Mouse (Mus musculus): ENCODE measurements around the gene Msh4. TPM values are rescaled to one million over a fixed set of nuclear protein-coding genes. Genes with fewer than 3 reads are reported as not detected.

The Msh4 gene
- 0.06 and 0.08 TPM in 2 replicates for polyA plus RNA-seq (2015; fragmentation: Nextera tagmentation; extraction: Ambion mirVana)

DNA sequence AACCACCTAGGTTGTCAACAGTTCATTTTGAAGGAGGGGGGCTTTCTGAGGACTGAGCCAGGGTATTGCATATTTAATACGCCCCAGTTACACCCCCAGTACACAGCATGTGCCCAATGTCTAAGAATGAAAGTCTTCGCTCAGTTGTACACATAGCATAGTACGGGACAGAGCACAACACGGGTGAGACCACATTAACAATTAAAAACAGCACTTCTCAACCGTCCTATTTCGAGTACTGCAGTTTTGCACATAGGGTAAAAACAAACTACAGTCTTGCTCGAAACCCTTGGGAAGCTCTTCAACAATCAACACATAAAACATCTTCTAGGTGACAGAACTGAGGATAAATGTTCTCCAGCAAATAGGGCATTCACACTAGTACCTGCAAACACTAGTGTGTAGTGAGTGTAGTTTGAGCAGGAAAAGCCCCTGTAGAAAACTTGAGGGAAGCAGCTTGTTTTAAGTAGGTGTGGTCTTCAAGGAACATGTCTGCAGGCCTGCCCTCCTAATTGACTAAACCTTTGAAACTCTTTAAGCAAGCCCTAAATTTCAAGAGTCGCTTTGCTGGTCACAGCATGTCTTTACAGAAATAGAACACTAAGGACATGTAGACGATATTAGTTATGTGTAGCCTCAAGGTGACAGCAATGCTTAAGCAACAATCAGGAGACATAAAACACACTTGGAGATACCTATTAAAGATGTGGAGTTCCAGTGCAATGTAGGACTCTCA, at the start of gene Msh4:
Gene Msh4, minus strand, starts transcription at position 3 of the 736 bp plus-strand sequence.
- peaks cover 69% of the 10 kb centered on the region for H3K36me3 ChIP-seq (ENCODE audit: control insufficient read depth, insufficient read depth, low read length)
- no peak within 1 kb of the TSS for H3K4me2 ChIP-seq (ENCODE audit: low read depth, low read length)
- WGBS: 76% methylated on average over 9 of the region's 9 CpGs
- peaks cover 18% of the 10 kb centered on the region for H3K4me1 ChIP-seq (replicated peaks; ENCODE audit: control insufficient read depth, insufficient read depth, low read length)
- H3K9me3 ChIP-seq (ENCODE audit: control insufficient read depth, low read length): no peaks in the 10 kb centered on the region
- ATAC-seq (ENCODE audit: low read depth): no peak
- H3K27me3 ChIP-seq (ENCODE audit: control insufficient read depth, insufficient read depth, low read depth, low read length): no peaks in the 10 kb centered on the region
- H3K4me3 ChIP-seq (ENCODE audit: low read length): no peak within 1 kb of the TSS
- H3K9ac ChIP-seq (ENCODE audit: low read length): no peak within 1 kb of the TSS
- no peak within 1 kb of the TSS for H3K27ac ChIP-seq (ENCODE audit: low read length)

DNA sequence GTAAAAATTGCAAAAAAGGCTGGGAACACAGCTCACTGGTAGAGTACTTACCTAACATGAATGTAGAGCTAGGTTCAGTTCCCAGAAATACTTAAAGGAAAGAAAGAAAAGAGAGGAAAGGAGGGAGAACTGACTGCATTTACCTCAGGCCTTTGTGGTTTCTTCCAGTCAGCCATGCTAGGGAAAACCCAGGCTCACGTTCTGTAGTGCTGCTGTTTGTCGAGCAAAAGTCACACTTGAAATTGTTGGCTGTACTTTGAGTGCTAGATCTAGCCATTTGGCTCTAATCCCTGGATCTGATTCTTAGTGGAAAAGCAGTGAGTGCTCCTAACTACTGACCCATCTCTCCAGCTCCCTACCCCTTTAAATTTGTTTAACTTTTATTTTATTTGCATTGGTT, 42.2 kb upstream of the Msh4 start:
- Histone ChIP-seq H3K4me2 (ENCODE audit: low read depth, low read length) (no peak overlapping the region), H3K36me3 (ENCODE audit: control insufficient read depth, insufficient read depth, low read length) (no peaks in the 10 kb centered on the region), H3K27ac (ENCODE audit: low read length) (no peak overlapping the region), H3K9ac (ENCODE audit: low read length) (no peak overlapping the region), H3K4me3 (ENCODE audit: low read length) (no peak overlapping the region), H3K9me3 (ENCODE audit: control insufficient read depth, low read length) (no peaks in the 10 kb centered on the region), H3K4me1 (replicated peaks; ENCODE audit: control insufficient read depth, insufficient read depth, low read length) (peaks cover 3% of the 10 kb centered on the region; the same call in 1 of the 2 replicates), H3K27me3 (ENCODE audit: control insufficient read depth, insufficient read depth, low read depth, low read length) (no peaks in the 10 kb centered on the region)
- ATAC-seq (ENCODE audit: low read depth): no peak
- WGBS: 44% methylated on average over 2 of the region's 2 CpGs

DNA sequence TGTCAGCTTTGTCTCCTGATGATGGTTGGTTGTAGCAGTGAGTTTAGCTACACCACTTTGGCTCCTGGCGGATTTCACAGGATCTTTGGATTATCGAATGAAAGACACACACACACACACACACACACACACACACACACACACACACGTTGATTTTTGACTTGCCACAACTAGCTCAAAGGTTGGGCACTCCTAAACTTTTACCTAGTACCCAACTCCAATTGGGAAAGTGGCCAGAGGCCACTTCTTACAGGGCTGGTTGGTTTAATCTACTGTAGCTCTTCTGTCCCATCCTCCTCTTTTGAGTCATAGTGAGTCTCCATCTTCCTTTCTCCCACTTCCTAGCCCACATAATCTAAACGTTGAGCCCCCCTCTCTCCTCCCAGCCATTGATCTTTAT, 41.3 kb upstream of the Msh4 start:
- H3K9ac ChIP-seq (ENCODE audit: low read length): no peak overlapping the region
- no peak overlapping the region for H3K27ac ChIP-seq (ENCODE audit: low read length)
- peaks cover 9% of the 10 kb centered on the region for H3K4me1 ChIP-seq (replicated peaks; ENCODE audit: control insufficient read depth, insufficient read depth, low read length)
- no peaks in the 10 kb centered on the region for H3K36me3 ChIP-seq (ENCODE audit: control insufficient read depth, insufficient read depth, low read length)
- no peak for ATAC-seq (ENCODE audit: low read depth)
- no peaks in the 10 kb centered on the region for H3K27me3 ChIP-seq (ENCODE audit: control insufficient read depth, insufficient read depth, low read depth, low read length)
- 59% methylated on average over 4 of the region's 4 CpGs for WGBS
- no peaks in the 10 kb centered on the region for H3K9me3 ChIP-seq (ENCODE audit: control insufficient read depth, low read length)
- no peak overlapping the region for H3K4me3 ChIP-seq (ENCODE audit: low read length)
- H3K4me2 ChIP-seq (ENCODE audit: low read depth, low read length): no peak overlapping the region

DNA sequence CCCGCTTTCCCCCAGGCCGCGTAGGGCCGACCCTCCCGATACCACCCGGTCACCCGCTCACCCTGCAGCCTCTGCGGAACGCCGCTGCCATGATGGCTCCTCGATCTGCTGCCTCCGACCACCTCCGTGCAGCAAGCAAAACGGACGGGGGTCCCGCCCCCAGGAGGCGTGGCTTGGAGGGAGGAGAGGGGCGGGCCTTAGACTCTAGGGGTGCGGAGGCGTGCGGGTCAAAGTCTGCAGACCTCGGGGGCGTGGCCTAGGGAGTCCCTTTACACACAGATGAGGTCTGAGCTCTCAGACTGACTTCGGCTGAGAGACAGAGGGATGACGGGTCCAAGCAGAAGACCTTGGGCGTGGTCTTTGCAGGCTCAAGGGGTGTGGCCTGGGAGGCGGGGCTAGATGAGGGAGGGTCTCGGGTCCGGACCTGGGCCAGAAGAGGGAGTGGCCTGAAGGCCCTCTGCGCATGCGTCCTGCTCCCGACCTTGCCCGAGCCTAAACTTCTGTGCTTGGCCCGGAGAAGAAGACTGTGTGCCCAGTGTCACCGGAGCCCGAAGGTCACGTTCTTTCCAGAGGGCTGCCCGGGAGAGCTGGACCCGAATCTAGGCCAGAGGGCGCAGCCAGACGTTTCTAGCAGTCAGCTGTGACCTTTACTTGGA, 38.5 kb upstream of the Msh4 start, which contains the start of gene Acadm:
Gene Acadm, minus strand, starts transcription at position 298 of the 656 bp plus-strand sequence.
- Histone ChIP-seq H3K4me1 (replicated peaks; ENCODE audit: control insufficient read depth, insufficient read depth, low read length) (peaks cover 9% of the 10 kb centered on the region), H3K36me3 (ENCODE audit: control insufficient read depth, insufficient read depth, low read length) (no peaks in the 10 kb centered on the region), H3K9me3 (ENCODE audit: control insufficient read depth, low read length) (no peaks in the 10 kb centered on the region), H3K9ac (ENCODE audit: low read length) (peak within 1 kb of the TSS; percentile 83), H3K27ac (ENCODE audit: low read length) (peak within 1 kb of the TSS; percentile 63), H3K4me2 (ENCODE audit: low read depth, low read length) (peak within 1 kb of the TSS; percentile 66), H3K27me3 (ENCODE audit: control insufficient read depth, insufficient read depth, low read depth, low read length) (no peaks in the 10 kb centered on the region), H3K4me3 (ENCODE audit: low read length) (peak within 1 kb of the TSS; percentile 87)
- peak; percentile 97 for ATAC-seq (ENCODE audit: low read depth)
- WGBS: 0% methylated on average over 40 of the region's 41 CpGs

DNA sequence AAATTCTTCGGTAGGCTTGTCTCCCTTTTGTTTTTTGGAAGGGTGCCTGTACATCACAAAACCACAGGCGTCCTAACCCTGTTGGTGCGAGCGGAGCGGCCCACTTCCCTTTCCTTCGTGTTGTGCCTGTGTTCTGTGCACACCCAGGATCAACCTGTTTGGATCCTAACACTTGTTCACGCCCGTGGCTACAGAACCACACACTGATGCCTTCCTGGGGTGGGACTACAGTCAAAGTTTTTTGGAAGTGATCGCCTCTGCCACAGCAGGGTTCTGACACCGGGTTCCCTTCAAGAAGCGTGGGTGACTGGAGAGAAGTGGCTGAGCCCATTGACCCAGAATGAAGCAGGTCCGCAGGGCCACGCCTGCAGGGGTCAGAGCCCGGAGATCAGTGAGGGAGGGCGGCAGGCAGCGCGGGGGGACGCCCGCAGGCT, 38.0 kb upstream of the Msh4 start:
- H3K36me3 ChIP-seq (ENCODE audit: control insufficient read depth, insufficient read depth, low read length): no peaks in the 10 kb centered on the region
- peak overlapping the region; percentile 87 for H3K4me3 ChIP-seq (ENCODE audit: low read length)
- peaks cover 9% of the 10 kb centered on the region for H3K4me1 ChIP-seq (replicated peaks; ENCODE audit: control insufficient read depth, insufficient read depth, low read length)
- peak overlapping the region; percentile 66 for H3K4me2 ChIP-seq (ENCODE audit: low read depth, low read length)
- peak; percentile 67 for ATAC-seq (ENCODE audit: low read depth)
- H3K27me3 ChIP-seq (ENCODE audit: control insufficient read depth, insufficient read depth, low read depth, low read length): no peaks in the 10 kb centered on the region
- no peaks in the 10 kb centered on the region for H3K9me3 ChIP-seq (ENCODE audit: control insufficient read depth, low read length)
- peak overlapping the region; percentile 83 for H3K9ac ChIP-seq (ENCODE audit: low read length)
- WGBS: under 1% methylated on average over 19 of the region's 19 CpGs
- peak overlapping the region; percentile 63 for H3K27ac ChIP-seq (ENCODE audit: low read length)

DNA sequence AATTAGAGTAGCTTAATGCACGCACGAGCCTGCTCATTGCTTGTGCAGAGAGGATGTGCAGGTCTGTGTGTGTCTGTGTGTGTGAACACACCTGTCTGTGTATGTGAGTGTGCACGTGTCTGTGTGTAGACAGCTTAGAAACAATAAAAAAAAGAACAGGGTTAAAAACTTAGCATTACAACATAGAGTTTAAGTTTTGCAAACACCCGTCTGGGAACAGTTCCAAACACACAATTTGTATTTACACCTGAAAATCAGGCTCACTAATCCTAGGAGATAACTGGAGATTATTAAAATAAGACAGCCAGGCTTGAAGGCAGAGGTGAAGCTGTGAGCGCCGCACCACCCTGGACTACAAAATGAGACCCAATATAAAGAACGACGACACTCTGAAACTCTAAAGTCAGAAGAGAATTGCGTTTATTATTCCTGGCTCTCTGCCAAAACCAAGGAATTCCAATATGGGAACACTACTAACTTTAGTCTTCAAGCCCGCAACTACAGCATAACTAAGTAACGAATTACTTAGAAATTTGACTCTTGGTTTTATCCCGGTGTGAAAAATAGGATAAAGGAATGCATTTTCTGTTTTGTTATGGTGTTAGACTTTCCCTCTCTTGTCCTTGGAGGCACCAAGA, 37.2 kb upstream of the Msh4 start:
- Histone ChIP-seq H3K4me3 (ENCODE audit: low read length) (peak overlapping the region; percentile 87), H3K9ac (ENCODE audit: low read length) (peak overlapping the region; percentile 83), H3K4me1 (replicated peaks; ENCODE audit: control insufficient read depth, insufficient read depth, low read length) (peaks cover 9% of the 10 kb centered on the region), H3K4me2 (ENCODE audit: low read depth, low read length) (peak overlapping the region; percentile 66), H3K9me3 (ENCODE audit: control insufficient read depth, low read length) (no peaks in the 10 kb centered on the region), H3K27me3 (ENCODE audit: control insufficient read depth, insufficient read depth, low read depth, low read length) (no peaks in the 10 kb centered on the region), H3K36me3 (ENCODE audit: control insufficient read depth, insufficient read depth, low read length) (peaks cover 4% of the 10 kb centered on the region), H3K27ac (ENCODE audit: low read length) (peak overlapping the region; percentile 63)
- 19% methylated on average over 12 of the region's 12 CpGs for WGBS
- no peak for ATAC-seq (ENCODE audit: low read depth)

DNA sequence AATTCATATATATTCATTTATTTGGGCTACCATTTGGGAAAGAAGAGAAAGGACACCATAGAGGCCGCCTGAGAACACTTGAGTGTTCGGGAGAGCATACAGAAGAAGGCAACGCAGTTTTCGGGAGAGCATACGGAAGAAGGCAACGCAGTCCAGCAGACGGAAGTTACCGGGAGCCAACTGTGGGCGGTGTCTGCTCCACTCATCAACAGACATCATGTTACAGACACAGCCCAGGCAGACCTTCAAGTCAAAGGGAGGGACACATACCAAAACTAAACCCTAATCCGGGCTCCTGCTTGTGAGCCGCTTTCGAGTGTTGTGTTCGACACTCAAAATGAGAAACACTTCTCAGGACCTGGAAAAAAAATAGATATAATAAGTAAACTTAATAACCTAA, 35.7 kb upstream of the Msh4 start:
- H3K4me3 ChIP-seq (ENCODE audit: low read length): no peak overlapping the region
- ATAC-seq (ENCODE audit: low read depth): no peak
- no peak overlapping the region for H3K9ac ChIP-seq (ENCODE audit: low read length)
- peaks cover 4% of the 10 kb centered on the region for H3K36me3 ChIP-seq (ENCODE audit: control insufficient read depth, insufficient read depth, low read length)
- 93% methylated on average over 13 of the region's 13 CpGs for WGBS
- no peaks in the 10 kb centered on the region for H3K9me3 ChIP-seq (ENCODE audit: control insufficient read depth, low read length)
- H3K4me1 ChIP-seq (replicated peaks; ENCODE audit: control insufficient read depth, insufficient read depth, low read length): peaks cover 9% of the 10 kb centered on the region
- H3K27me3 ChIP-seq (ENCODE audit: control insufficient read depth, insufficient read depth, low read depth, low read length): no peaks in the 10 kb centered on the region
- no peak overlapping the region for H3K4me2 ChIP-seq (ENCODE audit: low read depth, low read length)
- H3K27ac ChIP-seq (ENCODE audit: low read length): no peak overlapping the region

DNA sequence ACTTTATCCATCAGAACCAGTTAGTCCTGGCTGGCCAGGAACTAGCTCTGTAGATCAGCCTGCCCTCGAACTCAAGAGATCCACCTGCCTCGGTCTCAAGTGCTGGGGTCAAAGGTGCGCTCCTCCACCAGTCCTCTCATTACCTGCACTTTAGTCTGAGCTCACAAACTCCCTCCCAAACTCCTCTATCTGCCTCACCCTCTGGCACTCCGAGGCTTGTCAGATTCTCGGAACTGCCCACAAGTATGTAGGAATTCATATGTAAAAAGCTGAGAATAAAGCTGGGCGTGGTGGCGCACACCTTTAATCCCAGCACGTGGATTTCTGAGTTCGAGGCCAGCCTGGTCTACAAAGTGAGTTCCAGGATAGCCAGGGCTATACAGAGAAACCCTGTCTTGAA, 34.5 kb upstream of the Msh4 start:
- no peak for ATAC-seq (ENCODE audit: low read depth)
- Histone ChIP-seq H3K27ac (ENCODE audit: low read length) (no peak overlapping the region), H3K4me3 (ENCODE audit: low read length) (no peak overlapping the region), H3K9me3 (ENCODE audit: control insufficient read depth, low read length) (no peaks in the 10 kb centered on the region), H3K27me3 (ENCODE audit: control insufficient read depth, insufficient read depth, low read depth, low read length) (no peaks in the 10 kb centered on the region), H3K36me3 (ENCODE audit: control insufficient read depth, insufficient read depth, low read length) (peaks cover 6% of the 10 kb centered on the region), H3K9ac (ENCODE audit: low read length) (no peak overlapping the region), H3K4me2 (ENCODE audit: low read depth, low read length) (no peak overlapping the region), H3K4me1 (replicated peaks; ENCODE audit: control insufficient read depth, insufficient read depth, low read length) (peaks cover 9% of the 10 kb centered on the region)
- 88% methylated on average over 9 of the region's 9 CpGs for WGBS

DNA sequence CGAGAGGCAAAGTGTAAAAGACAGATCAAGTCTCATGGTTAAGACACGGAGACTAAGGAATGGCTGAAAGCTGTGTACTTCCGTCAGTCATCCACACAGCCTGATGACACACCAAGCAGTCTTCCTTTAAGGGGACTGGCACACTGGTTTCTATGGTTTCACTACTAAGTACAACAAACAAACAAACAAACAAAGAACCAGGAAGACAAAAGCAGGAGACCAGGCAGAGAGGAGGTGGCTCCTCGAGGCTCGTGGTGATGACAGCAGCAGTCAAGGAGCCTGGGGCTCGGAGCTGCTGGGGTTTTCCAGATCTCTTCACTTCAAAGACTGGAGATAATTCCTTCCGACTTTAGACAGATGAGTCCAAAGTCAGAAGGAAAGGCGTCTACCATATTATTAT, 34.1 kb upstream of the Msh4 start:
- Histone ChIP-seq H3K9ac (ENCODE audit: low read length) (no peak overlapping the region), H3K4me2 (ENCODE audit: low read depth, low read length) (no peak overlapping the region)
- WGBS: 82% methylated on average over 8 of the region's 8 CpGs

More for the DNA sequence above, 34.1 kb upstream of the Msh4 start:
- H3K4me3 ChIP-seq (ENCODE audit: low read length): no peak overlapping the region
- no peak for ATAC-seq (ENCODE audit: low read depth)
- H3K36me3 ChIP-seq (ENCODE audit: control insufficient read depth, insufficient read depth, low read length): peaks cover 6% of the 10 kb centered on the region
- H3K27ac ChIP-seq (ENCODE audit: low read length): no peak overlapping the region
- peaks cover 8% of the 10 kb centered on the region for H3K4me1 ChIP-seq (replicated peaks; ENCODE audit: control insufficient read depth, insufficient read depth, low read length)
- H3K9me3 ChIP-seq (ENCODE audit: control insufficient read depth, low read length): no peaks in the 10 kb centered on the region
- no peaks in the 10 kb centered on the region for H3K27me3 ChIP-seq (ENCODE audit: control insufficient read depth, insufficient read depth, low read depth, low read length)
